Mouse (Mus musculus) erythroblast, embryonic 14.5 days (primary cell): ENCODE data around the gene Itpk1.

Experiments used
- GATA1 ChIP-seq: IDR thresholded peaks from 2 replicates; pipeline ENCODE4 v1.6.1; 2012; ENCODE audit warnings: low read length, inconsistent platforms, mixed read lengths
- TAL1 ChIP-seq: IDR thresholded peaks from 3 replicates; pipeline ENCODE4 v1.6.1; 2012; ENCODE audit warnings: low read length, inconsistent platforms, mixed read lengths

DNA sequence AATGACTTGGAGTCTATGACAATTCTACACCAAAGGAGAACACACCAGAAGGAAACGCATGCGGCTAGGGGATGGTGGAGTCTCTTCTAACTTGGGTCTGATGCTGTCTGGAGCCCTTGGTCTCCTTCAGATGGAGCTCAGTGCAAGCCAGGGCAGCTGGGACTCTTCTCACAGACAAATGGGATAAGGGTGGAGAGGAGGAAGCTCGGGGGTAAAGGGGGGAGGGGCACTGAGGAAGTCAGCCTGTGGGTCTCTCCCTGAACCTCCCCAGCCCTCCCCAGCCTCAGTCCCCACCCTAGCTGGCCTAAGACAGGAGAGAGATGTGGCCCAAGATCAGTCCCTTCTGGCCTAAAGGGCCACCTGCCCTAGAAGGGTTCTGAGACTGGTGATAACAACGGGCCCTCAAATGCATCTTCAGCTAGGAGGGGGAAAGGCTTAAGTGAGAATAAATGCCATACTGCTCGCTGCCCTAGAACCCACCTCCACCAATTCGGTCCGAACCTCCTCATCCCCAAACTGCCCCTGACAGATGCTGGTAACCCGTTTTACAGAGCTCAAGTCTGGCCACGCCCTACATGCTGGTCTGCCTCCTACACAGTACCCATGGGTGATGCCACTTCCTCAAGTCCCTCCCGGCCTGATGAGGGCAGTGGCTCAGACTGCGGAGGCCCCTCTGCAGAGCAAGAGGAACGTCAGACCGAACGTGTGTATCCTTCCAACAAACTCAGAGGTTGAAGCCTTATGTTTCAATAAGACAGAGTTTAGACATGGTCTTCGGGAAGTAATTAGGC lies 14.8 kb downstream of the Itpk1 start:
- TF ChIP-seq GATA1 (no peak), TAL1 (no peak)
